Mouse (Mus musculus) spleen, adult 2 months (tissue): ENCODE data around the gene Cdca3.

Experiments used
- CTCF ChIP-seq: fragments of 200-500 bp; IDR thresholded peaks from 2 replicates; pipeline ENCODE4 v1.5.1; 2011; ENCODE audit warnings: mild to moderate bottlenecking, inconsistent platforms; ENCODE audit not compliant: insufficient read depth, insufficient read length, insufficient replicate concordance; ENCODE audit errors: extremely low read depth
- POLR2A ChIP-seq: fragments of 200-500 bp; IDR thresholded peaks from 2 replicates; pipeline ENCODE4 v1.6.1; 2011; ENCODE audit warnings: low read depth, low read length, inconsistent platforms

DNA sequence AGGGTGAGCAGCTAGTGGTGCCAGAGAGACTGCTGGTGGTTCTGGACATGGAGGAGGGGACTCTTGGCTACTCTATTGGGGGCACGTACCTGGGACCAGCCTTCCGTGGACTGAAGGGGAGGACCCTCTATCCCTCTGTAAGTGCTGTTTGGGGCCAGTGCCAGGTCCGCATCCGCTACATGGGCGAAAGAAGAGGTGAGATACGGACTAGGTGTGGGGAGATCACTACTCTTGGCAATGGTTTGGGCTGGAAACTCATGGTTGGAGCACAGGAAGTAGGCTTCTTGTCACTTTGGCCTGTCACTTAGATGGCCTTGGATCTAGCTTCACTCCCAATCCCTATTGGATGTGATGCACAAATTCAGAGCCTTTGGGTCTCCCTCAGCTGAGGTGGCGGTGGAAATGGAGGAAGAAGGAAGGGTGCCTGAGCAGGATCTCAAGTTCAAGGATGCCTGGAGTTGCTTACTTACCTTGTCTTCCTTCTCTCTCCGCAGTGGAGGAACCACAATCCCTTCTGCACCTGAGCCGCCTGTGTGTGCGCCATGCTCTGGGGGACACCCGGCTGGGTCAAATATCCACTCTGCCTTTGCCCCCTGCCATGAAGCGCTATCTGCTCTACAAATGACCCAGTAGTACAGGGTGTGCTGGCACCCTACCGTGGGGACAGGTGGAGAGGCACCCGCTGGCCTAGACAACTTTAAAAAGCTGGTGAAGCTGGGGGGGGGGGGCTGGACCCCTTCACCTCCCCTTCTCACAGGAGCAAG is 19.4 kb upstream of the Cdca3 start:
- TF ChIP-seq CTCF (no peak), POLR2A (no peak)
